Mouse (Mus musculus) liver, postnatal 0 days (tissue): ENCODE measurements around the gene 4930402H24Rik. TPM values are rescaled to one million over a fixed set of nuclear protein-coding genes. Genes with fewer than 3 reads are reported as not detected.
A peak's percentile ranks its signal among the peaks of the same experiment; 100 is the strongest.

Experiments
- ATAC-seq: fragments of 200-750 bp; cut with Nextera tagmentation; 2 replicates; pipeline ENCODE4 v1.8.0; 2017; ENCODE audit warnings: mild to moderate bottlenecking, moderate library complexity
- DNase-seq: peaks from one replicate; pipeline ENCODE4 v3.0.0-alpha.2; 2016
- H3K27ac ChIP-seq: fragments of 300-500 bp; sonication (generic); 2 replicates; pipeline ENCODE4 v1.5.1; 2014; ENCODE audit warnings: antibody characterized with exemption, moderate library complexity, mild to moderate bottlenecking, low read depth
- H3K27me3 ChIP-seq: fragments of 300-500 bp; sonication (generic); 2 replicates; pipeline ENCODE4 v1.6.1; 2014; ENCODE audit warnings: low read length, control low read depth, mixed read lengths; ENCODE audit not compliant: insufficient read depth
- H3K36me3 ChIP-seq: fragments of 300-500 bp; sonication (generic); replicated peaks from 2 replicates; pipeline ENCODE4 v1.6.1; 2014; ENCODE audit warnings: mild to moderate bottlenecking, control low read depth, low read length, moderate library complexity, mixed read lengths; ENCODE audit not compliant: insufficient read depth
- H3K4me1 ChIP-seq: fragments of 300-500 bp; sonication (generic); 2 replicates; pipeline ENCODE4 v1.6.1; 2014; ENCODE audit warnings: antibody characterized with exemption, mild to moderate bottlenecking, control low read depth; ENCODE audit not compliant: insufficient read depth
- H3K4me2 ChIP-seq: fragments of 300-500 bp; sonication (generic); 2 replicates; pipeline ENCODE4 v1.6.1; 2014; ENCODE audit warnings: low read depth, mild to moderate bottlenecking, low read length, moderate library complexity, mixed read lengths
- H3K4me3 ChIP-seq: fragments of 300-500 bp; sonication (generic); 2 replicates; pipeline ENCODE4 v1.5.1; 2014; ENCODE audit warnings: low read depth, low read length
- H3K9ac ChIP-seq: fragments of 300-500 bp; sonication (generic); replicated peaks from 2 replicates; pipeline ENCODE4 v1.6.1; 2014; ENCODE audit warnings: mild to moderate bottlenecking, moderate library complexity
- H3K9me3 ChIP-seq: fragments of 300-500 bp; sonication (generic); 2 replicates; pipeline ENCODE4 v1.6.1; 2016; ENCODE audit warnings: mild to moderate bottlenecking, control low read depth, low read length, mixed read lengths
- CTCF ChIP-seq: sonication (generic); IDR thresholded peaks from 2 replicates; pipeline ENCODE4 v1.5.1; 2016; ENCODE audit warnings: antibody characterized with exemption, low read depth
- EP300 ChIP-seq: IDR thresholded peaks from 2 replicates; pipeline ENCODE4 v1.6.1; 2016; ENCODE audit warnings: antibody characterized with exemption, low read depth, mild to moderate bottlenecking
- WGBS: fragments of 180-500 bp; shearing (Covaris S2); extraction: QIAGEN DNeasy Blood & Tissue Kit; methylation state at CpG from one replicate; pipeline ENCODE4 v1.1.7; 2014; ENCODE audit not compliant: insufficient replicate concordance; 5-methylcytosine and 5-hydroxymethylcytosine counted together
- polyA plus RNA-seq: library from polyadenylated mRNA; unstranded; fragments of >200 nt; fragmentation: Nextera tagmentation; extraction: Ambion mirVana; gene quantifications from 2 replicates; pipeline ENCODE4 v1.2.1, GENCODE M21; 2015

4930402H24Rik gene
- polyA plus RNA-seq, 1 experiment from 2014 or later: 8.9 TPM

DNA sequence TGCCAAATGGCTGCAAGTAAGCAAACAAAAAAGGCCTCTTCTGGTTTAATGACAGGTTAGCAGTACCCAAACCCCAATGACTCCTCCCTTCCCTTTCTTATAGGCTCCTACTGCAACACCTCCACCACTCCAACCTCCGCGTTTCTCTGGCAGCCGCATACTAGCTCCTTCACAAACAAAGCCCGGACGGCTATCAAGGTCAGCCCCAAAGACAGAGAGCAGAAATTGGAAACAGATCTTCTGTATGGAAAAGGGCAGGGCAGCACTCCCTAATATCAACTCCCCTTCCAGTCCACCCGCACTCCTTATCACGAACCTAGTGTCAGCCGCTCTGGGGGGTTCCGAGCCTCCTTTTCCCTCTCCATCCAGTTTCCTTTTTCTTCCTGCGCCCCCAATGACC lies 67.1 kb downstream of the 4930402H24Rik start:
- H3K4me1 ChIP-seq: peaks cover 11% of the 10 kb centered on the region; the same call in 1 of the 2 replicates
- DNase-seq (peak; percentile 50), ATAC-seq (peak; percentile 21; the same call in 1 of the 2 replicates)
- WGBS: 3% methylated on average over 10 of the region's 10 CpGs
- no peaks in the 10 kb centered on the region; the same call in 1 of the 2 replicates for H3K36me3 ChIP-seq
- H3K4me2 ChIP-seq: peak overlapping the region; percentile 99
- TF ChIP-seq CTCF: no peak
- TF ChIP-seq EP300: no peak
- peak overlapping the region; percentile 81 for H3K9ac ChIP-seq
- no peaks in the 10 kb centered on the region for H3K27me3 ChIP-seq
- H3K9me3 ChIP-seq: no peaks in the 10 kb centered on the region
- H3K27ac ChIP-seq: peak overlapping the region; percentile 91
- peak overlapping the region; percentile 97 for H3K4me3 ChIP-seq

DNA sequence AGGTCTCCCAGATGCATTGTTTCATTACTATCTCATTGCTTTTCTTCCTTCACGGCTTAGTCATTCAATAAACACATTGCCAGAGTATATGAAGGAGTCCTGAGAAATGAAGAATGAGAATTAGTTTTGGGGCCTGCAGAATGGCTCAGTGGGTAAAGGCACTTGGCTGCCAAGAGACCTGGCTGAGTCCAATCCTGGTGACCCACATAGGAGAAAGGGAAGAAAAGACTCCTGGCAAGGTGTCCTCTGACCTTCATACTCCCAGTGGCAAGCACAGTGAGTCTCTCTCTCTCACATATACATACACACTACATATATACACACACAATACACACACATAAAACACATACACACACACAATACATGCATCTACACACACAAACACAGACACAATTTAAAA lies 68.1 kb downstream of the 4930402H24Rik start:
- no peaks in the 10 kb centered on the region for H3K9me3 ChIP-seq
- H3K4me2 ChIP-seq: no peak overlapping the region
- no peaks in the 10 kb centered on the region for H3K27me3 ChIP-seq
- no peak for DNase-seq
- no peak overlapping the region for H3K9ac ChIP-seq
- no peak for TF ChIP-seq EP300
- no peak for TF ChIP-seq CTCF
- H3K4me1 ChIP-seq: peaks cover 18% of the 10 kb centered on the region; the same call in 1 of the 2 replicates
- H3K27ac ChIP-seq: no peak overlapping the region
- H3K36me3 ChIP-seq: no peaks in the 10 kb centered on the region; the same call in 1 of the 2 replicates
- no peak for ATAC-seq
- WGBS: 82% methylated on average over 1 of the region's 1 CpGs
- H3K4me3 ChIP-seq: no peak overlapping the region

DNA sequence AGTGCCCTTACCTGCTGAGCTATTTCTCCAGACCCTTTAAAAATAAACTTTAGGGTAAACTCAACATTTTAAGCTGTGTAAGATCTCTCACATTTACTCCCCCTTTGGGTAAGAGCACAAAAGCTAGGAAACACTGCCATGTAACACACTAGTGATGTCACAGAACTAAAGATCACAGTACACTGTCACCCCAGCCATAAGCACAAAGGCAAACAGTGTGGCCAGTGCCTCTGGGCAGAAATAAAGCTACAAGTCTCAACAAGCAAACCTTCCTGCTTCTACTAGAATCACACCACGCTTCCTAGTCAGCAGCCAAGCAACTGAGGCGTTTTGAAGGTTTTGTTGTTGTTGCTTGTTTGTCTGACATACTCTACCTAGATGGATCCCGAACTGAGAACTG lies 72.5 kb downstream of the 4930402H24Rik start:
- WGBS: 69% methylated on average over 3 of the region's 3 CpGs
- no peak for DNase-seq
- H3K4me2 ChIP-seq: no peak overlapping the region
- peaks cover 10% of the 10 kb centered on the region for H3K4me1 ChIP-seq
- H3K9me3 ChIP-seq: no peaks in the 10 kb centered on the region
- peak overlapping the region; percentile 53 for H3K27ac ChIP-seq
- TF ChIP-seq EP300 (no peak), CTCF (no peak)
- H3K9ac ChIP-seq: no peak overlapping the region
- no peak overlapping the region for H3K4me3 ChIP-seq
- peaks cover 3% of the 10 kb centered on the region; the same call in 1 of the 2 replicates for H3K36me3 ChIP-seq
- peak; percentile 60; the same call in 1 of the 2 replicates for ATAC-seq
- no peaks in the 10 kb centered on the region for H3K27me3 ChIP-seq

DNA sequence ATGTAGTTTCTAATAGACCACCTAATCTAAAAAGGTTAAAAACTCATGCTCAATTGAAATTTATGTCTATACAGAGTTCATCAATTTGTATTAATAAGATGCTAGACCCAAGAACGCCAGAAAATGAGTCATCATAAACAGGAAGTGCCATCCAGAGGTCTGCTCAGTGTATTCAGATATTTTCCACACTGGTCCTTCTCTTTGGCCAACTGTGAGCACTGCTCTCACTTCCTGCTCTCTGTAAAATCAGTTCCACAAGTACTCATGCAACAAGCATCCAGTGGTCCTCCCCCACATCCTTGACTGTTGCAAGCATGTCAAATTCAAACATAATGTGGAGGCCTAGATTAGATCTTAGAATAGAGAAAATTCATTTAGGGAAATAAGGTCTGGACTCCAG lies 73.6 kb downstream of the 4930402H24Rik start:
- Histone ChIP-seq H3K4me2 (no peak overlapping the region), H3K27me3 (no peaks in the 10 kb centered on the region), H3K9me3 (no peaks in the 10 kb centered on the region), H3K9ac (no peak overlapping the region), H3K4me3 (no peak overlapping the region), H3K27ac (0 out of 2 replicates have a peak overlapping the region, but pooled peaks have one; percentile 22), H3K36me3 (peaks cover 3% of the 10 kb centered on the region; the same call in 1 of the 2 replicates), H3K4me1 (peaks cover 6% of the 10 kb centered on the region)
- 35% methylated on average over 1 of the region's 1 CpGs for WGBS
- TF ChIP-seq CTCF (no peak), EP300 (no peak)
- ATAC-seq (no peak), DNase-seq (no peak)

DNA sequence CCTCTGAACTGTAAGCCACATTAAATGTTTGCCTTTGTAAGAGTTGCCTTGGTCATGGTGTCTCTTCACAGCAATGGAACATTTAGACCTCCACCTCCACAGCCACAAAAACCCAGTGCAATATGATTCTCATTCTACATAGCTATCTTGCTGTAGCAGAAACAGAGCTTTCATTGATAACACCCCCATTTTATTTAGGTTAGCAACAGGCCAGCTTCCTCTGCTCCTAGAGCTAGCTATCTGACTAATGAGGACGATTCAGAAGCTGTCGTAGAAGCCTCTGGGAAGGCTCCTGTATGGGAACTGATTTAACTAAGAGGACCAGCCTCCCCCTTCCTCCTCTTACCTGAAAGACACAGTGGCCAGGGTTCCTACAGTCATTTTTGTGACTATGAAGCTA lies 74.2 kb downstream of the 4930402H24Rik start:
- no peaks in the 10 kb centered on the region for H3K9me3 ChIP-seq
- H3K4me2 ChIP-seq: no peak overlapping the region
- H3K27me3 ChIP-seq: no peaks in the 10 kb centered on the region
- no peak overlapping the region for H3K4me3 ChIP-seq
- TF ChIP-seq CTCF (no peak), EP300 (no peak)
- ATAC-seq (no peak), DNase-seq (no peak)
- no peak overlapping the region for H3K9ac ChIP-seq
- 55% methylated on average over 2 of the region's 2 CpGs for WGBS
- 0 out of 2 replicates have a peak overlapping the region, but pooled peaks have one; percentile 16 for H3K27ac ChIP-seq
- H3K4me1 ChIP-seq: peaks cover 6% of the 10 kb centered on the region
- peaks cover 3% of the 10 kb centered on the region; the same call in 1 of the 2 replicates for H3K36me3 ChIP-seq

DNA sequence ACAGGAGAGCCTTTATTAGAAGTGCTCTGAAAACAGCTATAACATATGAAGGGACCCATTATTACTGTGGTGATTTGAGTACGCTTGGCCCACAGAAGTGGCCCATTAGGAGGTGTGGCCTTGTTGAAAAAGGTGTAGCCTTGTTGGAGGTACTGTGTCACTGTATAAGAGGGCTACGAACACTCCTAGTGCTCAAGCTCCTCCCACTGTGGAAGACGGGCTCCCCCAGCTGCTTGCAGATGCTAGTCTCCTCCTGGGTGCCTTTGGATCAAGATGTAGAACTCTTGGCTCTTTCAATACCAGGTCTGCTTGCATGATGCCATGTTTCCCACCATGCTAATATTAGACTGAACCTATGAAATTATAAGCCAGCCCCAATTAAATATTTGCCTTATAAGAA lies 76.0 kb downstream of the 4930402H24Rik start:
- no peaks in the 10 kb centered on the region for H3K27me3 ChIP-seq
- WGBS: 83% methylated on average over 3 of the region's 3 CpGs
- H3K9ac ChIP-seq: no peak overlapping the region
- peaks cover 6% of the 10 kb centered on the region for H3K4me1 ChIP-seq
- ATAC-seq (no peak), DNase-seq (no peak)
- H3K4me2 ChIP-seq: no peak overlapping the region
- TF ChIP-seq CTCF: no peak
- no peak overlapping the region for H3K27ac ChIP-seq
- H3K36me3 ChIP-seq: 0 out of 2 replicates have a peak, but pooled peaks cover 3% of the 10 kb centered on the region
- H3K9me3 ChIP-seq: no peaks in the 10 kb centered on the region
- no peak overlapping the region for H3K4me3 ChIP-seq
